Mouse (Mus musculus): ENCODE data around the gene Nxpe3.
"Not testable (repeated sequence)": the region's sequence is repeated elsewhere in the genome, so short reads cannot be mapped to it uniquely, and the experiment has no call there.

Gene Nxpe3

GRCm38 (mm10) chr16:55889451-55889850 is 5.6 kb downstream of the Nxpe3 start:
- DNase-seq = no peak

DNA sequence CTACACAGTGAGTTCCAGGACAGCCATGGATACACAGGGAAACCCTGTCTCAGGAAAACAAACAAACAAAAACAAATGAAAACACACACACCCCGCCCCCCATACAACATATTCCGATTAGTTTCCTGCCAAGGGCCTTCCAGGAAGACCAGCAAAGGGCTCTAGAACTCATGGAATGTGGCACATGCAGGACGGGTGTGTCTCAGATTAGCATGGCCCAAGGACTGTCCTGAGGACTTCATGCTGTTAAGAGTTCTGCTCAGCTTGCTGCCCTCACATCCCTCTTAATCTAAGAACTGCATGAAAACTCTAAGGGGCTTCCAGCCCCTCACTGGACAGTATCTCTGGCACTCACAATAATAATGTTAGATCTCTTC is 6.5 kb downstream of the Nxpe3 start:
- DNase-seq = no peak

GRCm38 (mm10) chr16:55887814-55888583 is 7.1 kb downstream of the Nxpe3 start:
- no peak for DNase-seq

DNA sequence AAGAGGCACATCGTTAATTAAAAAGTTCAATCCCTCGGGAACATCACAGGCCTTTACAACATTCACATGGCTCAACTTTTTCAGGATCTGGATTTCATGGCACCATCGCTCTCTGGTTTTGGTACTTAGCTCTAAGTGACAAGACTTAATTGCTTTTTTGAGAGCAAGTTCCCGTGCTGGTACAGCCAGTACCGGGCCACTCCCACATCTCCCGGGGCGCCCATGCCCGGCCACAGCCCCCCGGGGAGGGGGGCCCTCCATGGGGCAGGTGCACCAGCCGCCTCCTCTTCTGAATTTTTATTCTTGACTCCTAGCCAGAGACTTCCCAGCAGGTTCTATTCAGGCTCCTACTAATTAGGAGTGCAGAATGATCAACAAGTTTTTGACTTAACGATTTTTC is 10.8 kb downstream of the Nxpe3 start:
- DNase-seq = no peak

DNA sequence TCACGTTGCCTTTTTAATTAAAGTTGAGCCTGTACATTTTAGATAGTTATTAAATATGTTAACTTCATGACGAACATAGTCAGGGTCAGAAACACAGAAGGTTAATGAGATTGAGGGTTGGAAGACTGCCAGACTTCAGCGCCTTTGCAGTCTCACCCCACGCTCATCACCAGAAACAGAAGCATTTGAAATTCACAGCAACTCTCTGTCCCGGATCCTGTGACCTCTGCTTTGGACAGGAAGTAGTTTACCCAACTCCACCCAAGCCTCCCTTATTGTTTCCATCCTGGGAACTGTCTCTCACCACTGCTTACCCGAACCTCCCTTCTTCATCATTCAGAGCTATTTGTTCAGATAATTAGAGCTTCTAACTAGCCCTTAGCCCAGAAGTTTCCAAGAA is 19.1 kb downstream of the Nxpe3 start:
- DNase-seq = no peak

GRCm38 (mm10) chr16:55863832-55864231 is 31.3 kb downstream of the Nxpe3 start:
- DNase-seq = no peak

- DNase-seq = peak; percentile 79 to 81
Measured at GRCm38 (mm10) chr16:55863149-55863815, 31.8 kb downstream of the Nxpe3 start.

DNA sequence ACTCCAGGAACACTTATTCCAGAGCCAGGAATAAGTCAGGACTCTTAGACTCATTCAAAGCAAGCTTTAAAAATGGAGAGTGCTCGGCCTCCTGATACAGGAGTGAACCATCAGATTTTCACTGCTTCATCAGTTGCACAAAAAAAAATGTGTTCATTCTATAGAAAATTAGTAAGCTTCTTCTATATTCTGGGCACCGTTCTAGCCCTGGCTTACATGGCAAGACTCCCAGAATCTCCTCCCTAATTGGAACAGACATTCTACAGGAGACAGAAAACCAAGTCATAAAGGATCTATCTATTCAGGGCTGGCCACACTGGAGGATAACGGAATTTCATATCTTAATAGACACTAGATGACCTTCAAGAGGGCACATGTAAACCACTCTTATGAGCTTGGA is 34.0 kb downstream of the Nxpe3 start:
- DNase-seq = no peak

DNA sequence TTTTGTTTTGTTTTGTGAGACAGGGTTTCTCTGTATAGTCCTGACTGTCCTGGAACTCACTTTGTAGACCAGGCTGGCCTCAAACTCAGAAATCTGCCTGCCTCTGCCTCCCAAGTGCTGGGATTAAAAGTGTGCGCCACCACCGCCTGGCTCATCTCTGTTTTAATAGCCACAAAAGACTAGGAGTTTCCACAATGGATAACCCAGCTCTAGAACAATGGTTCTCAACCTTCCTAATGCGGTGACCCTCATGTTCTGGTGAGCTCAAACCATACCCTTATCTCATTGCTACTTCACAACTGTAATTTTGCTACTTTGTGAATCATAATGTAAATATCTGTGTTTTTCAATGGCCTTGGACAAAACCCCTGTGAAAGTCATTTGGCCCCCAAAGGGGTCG is 35.7 kb downstream of the Nxpe3 start:
- DNase-seq = not testable (repeated sequence)

- peak; percentile 69 to 85 for DNase-seq
Measured at GRCm38 (mm10) chr16:55858465-55858864, 36.6 kb downstream of the Nxpe3 start.

GRCm38 (mm10) chr16:55852943-55853727 is 42.0 kb downstream of the Nxpe3 start:
- DNase-seq = peak; percentile 87 to 92

DNA sequence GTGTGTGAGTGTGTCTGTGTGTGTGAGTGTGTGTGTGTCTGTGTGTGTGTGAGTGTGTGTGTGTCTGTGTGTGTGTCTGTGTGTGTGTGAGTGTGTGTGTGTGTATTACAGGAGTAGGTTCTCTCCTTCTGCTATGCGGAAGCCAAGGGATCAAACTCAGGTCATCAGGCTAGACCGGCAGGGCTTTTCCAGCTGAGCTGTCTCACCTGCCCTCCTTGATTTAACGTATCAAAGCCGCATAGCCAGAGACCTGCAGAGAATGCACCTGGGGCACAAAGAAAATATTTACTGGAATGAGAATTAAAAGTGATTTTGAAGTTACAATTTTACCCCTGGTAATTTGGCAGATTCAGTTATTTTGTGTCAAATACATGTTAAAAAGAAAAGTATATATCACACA is 42.6 kb downstream of the Nxpe3 start:
- no peak for DNase-seq

GRCm38 (mm10) chr16:55850485-55850884 is 44.6 kb downstream of the Nxpe3 start:
- no peak for DNase-seq

DNA sequence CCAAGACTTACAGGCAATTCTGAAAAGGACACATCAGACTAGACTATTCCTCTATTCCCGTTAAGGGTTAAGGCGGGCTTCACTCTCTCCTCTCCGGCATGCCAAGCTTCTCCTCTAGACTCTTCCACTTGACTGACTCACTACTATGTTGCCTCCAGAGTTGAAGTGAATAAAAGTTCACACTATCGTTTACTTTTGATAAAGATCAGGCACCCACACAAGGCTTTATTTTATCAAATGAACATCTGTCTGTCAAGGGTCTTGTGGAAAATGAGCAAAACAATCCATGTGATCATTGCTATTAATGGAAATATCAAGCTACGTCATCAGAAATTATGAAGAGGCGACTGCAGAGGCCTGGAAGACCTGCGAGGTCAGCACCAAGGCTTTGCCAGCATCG is 47.4 kb downstream of the Nxpe3 start:
- no peak for DNase-seq

DNA sequence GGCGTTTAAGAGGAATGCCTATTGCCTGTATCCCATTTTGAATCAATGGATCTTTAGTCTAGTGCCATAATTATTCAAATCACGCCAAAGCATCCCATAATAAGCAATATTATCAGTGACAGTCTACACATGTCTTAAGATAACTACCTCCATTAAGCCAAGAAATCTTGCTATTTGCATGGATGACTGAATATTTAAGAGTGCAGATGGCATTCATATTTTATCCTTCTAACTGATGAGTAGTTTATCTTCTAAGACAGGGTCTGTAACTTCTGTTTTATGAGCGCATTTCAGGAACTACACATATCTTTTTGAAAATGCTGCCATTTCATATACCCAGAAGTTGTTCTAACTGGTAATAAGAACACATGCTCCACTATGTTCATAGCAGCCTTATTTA is 50.2 kb downstream of the Nxpe3 start:
- no peak for DNase-seq

- no peak for DNase-seq
Measured at GRCm38 (mm10) chr16:55843919-55844318, 51.2 kb downstream of the Nxpe3 start.

GRCm38 (mm10) chr16:55843134-55843533 is 52.0 kb downstream of the Nxpe3 start:
- DNase-seq = no peak

GRCm38 (mm10) chr16:55841506-55841905 is 53.6 kb downstream of the Nxpe3 start:
- DNase-seq = no peak

- peak; percentile 86 to 90 for DNase-seq
Measured at GRCm38 (mm10) chr16:55838510-55839474, 56.3 kb downstream of the Nxpe3 start, which contains the start of gene Nfkbiz. TSS of gene Nfkbiz (minus strand) at chr16:55838899.

DNA sequence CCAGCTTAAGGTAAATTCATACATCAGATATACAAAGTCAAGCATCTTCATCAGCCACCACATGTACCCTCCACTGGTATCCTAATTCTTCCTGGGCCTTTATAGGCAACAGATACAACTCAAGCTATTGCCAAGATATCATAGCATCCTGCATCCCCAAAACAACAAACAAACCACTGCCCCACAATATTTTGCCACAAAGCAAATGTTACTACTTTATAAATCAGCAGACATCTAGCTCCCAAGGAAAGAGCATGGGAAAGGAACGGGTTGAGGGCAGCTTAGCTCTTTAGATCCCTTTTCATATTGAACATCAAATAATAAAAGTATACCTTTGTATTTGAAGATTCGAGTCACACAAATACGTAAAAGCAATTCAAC is 57.0 kb downstream of the Nxpe3 start:
- DNase-seq = no peak

DNA sequence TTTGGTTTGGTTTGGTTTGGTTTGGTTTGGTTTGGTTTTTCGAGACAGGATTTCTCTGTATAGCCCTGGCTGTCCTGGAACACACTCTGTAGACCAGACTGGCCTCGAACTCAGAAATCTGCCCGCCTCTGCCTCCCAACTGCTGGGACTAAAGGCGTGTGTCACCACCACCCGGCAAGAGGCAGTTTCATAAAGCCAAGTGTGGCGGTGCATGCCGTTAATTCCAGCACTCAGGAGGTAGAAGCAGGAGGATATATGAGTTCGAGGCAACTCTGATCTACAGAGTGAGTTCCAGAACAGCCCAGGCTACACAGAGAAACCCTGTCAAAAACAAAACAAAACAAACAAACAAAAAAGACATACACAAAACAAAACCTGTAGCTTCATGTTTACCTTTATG is 57.4 kb downstream of the Nxpe3 start:
- DNase-seq = not testable (repeated sequence)

- DNase-seq = no peak
Measured at GRCm38 (mm10) chr16:55837168-55837567, 57.9 kb downstream of the Nxpe3 start.
